Mouse (Mus musculus) heart, embryonic 11.5 days (tissue): ENCODE results near the gene Ccdc120. TPM values are rescaled to one million over a fixed set of nuclear protein-coding genes. Genes with fewer than 3 reads are reported as not detected.
"Not testable (repeated sequence)": the region's sequence is repeated elsewhere in the genome, so short reads cannot be mapped to it uniquely, and the experiment has no call there.

Source experiments
- ATAC-seq: fragments of 200-750 bp; cut with Nextera tagmentation; replicated peaks from 2 replicates; pipeline ENCODE4 v1.8.0; 2017; ENCODE audit warnings: moderate library complexity; ENCODE audit not compliant: insufficient number of reproducible peaks, low FRiP score, low TSS enrichment
- H3K27ac ChIP-seq: fragments of 300-500 bp; sonication (generic); 2 replicates; pipeline ENCODE4 v1.5.1; 2014; ENCODE audit warnings: mild to moderate bottlenecking, low read depth, low read length
- H3K27me3 ChIP-seq: fragments of 300-500 bp; sonication (generic); 2 replicates; pipeline ENCODE4 v1.6.1; 2014; ENCODE audit warnings: mild to moderate bottlenecking, low read length, mixed read lengths; ENCODE audit not compliant: control insufficient read depth, insufficient read depth
- H3K36me3 ChIP-seq: fragments of 300-500 bp; sonication (generic); 2 replicates; pipeline ENCODE4 v1.6.1; 2014; ENCODE audit warnings: mild to moderate bottlenecking, low read length, moderate library complexity, mixed read lengths; ENCODE audit not compliant: control insufficient read depth, insufficient read depth
- H3K4me1 ChIP-seq: fragments of 300-500 bp; sonication (generic); 2 replicates; pipeline ENCODE4 v1.6.1; 2014; ENCODE audit warnings: low read length; ENCODE audit not compliant: control insufficient read depth, insufficient read depth
- H3K4me2 ChIP-seq: fragments of 300-500 bp; sonication (generic); 2 replicates; pipeline ENCODE4 v1.6.1; 2014; ENCODE audit warnings: mild to moderate bottlenecking, moderate library complexity
- H3K4me3 ChIP-seq: fragments of 300-500 bp; sonication (generic); 2 replicates; pipeline ENCODE4 v1.5.1; 2014; ENCODE audit warnings: low read depth, low read length
- H3K9ac ChIP-seq: fragments of 300-500 bp; sonication (generic); 2 replicates; pipeline ENCODE4 v1.6.1; 2014; ENCODE audit warnings: mild to moderate bottlenecking, low read depth, low read length, moderate library complexity
- H3K9me3 ChIP-seq: fragments of 300-500 bp; sonication (generic); replicated peaks from 2 replicates; pipeline ENCODE4 v1.6.1; 2016; ENCODE audit warnings: low read length; ENCODE audit not compliant: control insufficient read depth
- WGBS: fragments of 180-500 bp; shearing (Covaris S2); extraction: QIAGEN DNeasy Blood & Tissue Kit; methylation state at CpG from one replicate; pipeline ENCODE4 v1.1.7; 2014; ENCODE audit not compliant: insufficient replicate concordance; 5-methylcytosine and 5-hydroxymethylcytosine counted together
- polyA plus RNA-seq: library from polyadenylated mRNA; unstranded; fragments of >200 nt; fragmentation: Nextera tagmentation; extraction: Ambion mirVana; gene quantifications from 2 replicates; pipeline ENCODE4 v1.2.1, GENCODE M21; 2014

Ccdc120 gene
- polyA plus RNA-seq, 1 experiment from 2014 or later, result 5.2 TPM

DNA sequence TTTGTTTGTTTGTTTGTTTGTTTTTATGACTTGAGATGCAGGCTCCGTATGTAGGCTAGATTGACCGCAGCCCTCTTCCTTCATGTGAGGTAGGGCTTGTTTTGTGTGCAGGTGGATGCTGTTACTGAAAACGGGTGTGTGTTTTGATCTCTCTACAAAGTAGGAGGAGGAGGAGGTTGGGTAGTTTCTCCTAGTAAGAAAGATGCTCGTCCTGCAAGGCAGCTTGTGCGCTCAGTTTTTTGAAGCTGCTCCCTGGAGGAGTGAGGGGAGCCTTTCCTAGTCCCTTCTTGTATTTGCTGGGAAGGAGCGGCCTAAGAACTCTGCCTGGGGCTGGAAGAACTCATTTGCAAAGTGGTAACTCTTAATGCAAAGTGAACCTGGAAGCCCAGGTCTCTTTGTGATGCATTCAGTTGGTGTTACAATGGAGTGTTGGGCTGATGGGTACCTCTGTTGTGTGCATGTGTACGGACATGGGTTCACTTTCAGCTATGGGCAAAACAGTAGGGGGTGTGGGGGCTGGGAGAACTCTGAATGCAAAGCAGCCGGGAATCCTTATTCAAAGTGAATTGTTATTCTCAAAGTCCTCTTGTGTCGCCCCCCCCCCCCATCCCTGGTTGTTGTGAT, 14.1 kb upstream of the Ccdc120 start:
- Histone ChIP-seq H3K36me3 (peaks cover 3% of the 10 kb centered on the region; the same call in 1 of the 2 replicates), H3K4me2 (peak overlapping the region; percentile 73), H3K27ac (no peak overlapping the region), H3K27me3 (no peaks in the 10 kb centered on the region), H3K4me3 (peak overlapping the region; percentile 64), H3K9ac (peak overlapping the region; percentile 73; the same call in 1 of the 2 replicates), H3K4me1 (peaks cover 11% of the 10 kb centered on the region; the same call in 1 of the 2 replicates), H3K9me3 (no peaks in the 10 kb centered on the region)
- no peak for ATAC-seq
- WGBS, result 17% methylated on average over 9 of the region's 9 CpGs

DNA sequence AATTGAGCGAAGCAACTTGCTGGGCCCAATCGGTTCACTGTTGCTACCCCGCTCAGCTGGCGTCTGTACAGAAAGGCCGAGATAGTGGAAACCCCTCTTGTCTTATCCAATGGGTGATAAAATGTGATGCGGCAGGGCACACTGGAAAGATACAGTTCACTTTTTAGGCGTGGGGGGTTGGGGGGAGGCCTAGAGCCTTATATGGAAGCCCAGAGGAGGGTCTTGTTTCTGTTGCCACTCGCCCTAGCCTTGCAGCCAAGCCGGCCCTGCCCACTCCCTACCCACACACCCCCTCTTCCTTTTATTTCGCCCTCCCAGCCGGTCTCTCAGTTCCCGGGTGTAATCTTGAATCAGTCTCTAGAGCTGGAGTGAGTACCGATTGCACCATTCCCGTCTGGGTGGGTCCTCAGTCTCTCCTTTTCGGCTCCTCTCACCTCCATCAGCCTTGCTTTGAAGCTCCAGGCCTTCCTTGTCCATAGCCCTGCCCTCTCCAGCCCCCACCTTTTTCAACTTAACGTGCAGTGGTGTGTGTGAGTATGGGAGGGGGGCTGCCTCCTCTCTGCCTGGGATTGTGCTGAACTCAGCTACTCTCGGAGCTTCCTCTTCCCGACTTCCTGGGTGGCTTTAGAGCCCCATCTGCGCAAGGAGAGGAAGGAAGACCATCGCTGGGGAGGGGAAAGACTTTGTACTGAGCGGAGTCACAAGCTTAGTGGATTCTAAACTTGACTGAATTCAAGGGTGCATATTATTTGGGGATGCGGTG, 13.1 kb upstream of the Ccdc120 start:
- 0 out of 2 replicates have a peak overlapping the region, but pooled peaks have one; percentile 46 for H3K27ac ChIP-seq
- H3K27me3 ChIP-seq, result no peaks in the 10 kb centered on the region
- peaks cover 11% of the 10 kb centered on the region; the same call in 1 of the 2 replicates for H3K4me1 ChIP-seq
- peaks cover 3% of the 10 kb centered on the region; the same call in 1 of the 2 replicates for H3K36me3 ChIP-seq
- peak overlapping the region; percentile 73 for H3K4me2 ChIP-seq
- no peak for ATAC-seq
- peak overlapping the region; percentile 64 for H3K4me3 ChIP-seq
- no peaks in the 10 kb centered on the region for H3K9me3 ChIP-seq
- 12% methylated on average over 22 of the region's 22 CpGs for WGBS
- peak overlapping the region; percentile 73 for H3K9ac ChIP-seq

- Histone ChIP-seq H3K4me2 (peak overlapping the region; percentile 73), H3K27me3 (no peaks in the 10 kb centered on the region), H3K36me3 (peaks cover 3% of the 10 kb centered on the region; the same call in 1 of the 2 replicates), H3K27ac (peak overlapping the region; percentile 73), H3K9me3 (no peaks in the 10 kb centered on the region), H3K9ac (peak overlapping the region; percentile 73), H3K4me1 (peaks cover 11% of the 10 kb centered on the region; the same call in 1 of the 2 replicates), H3K4me3 (peak overlapping the region; percentile 64)
- ATAC-seq, result no peak; the same call in 1 of the 2 replicates
- 15% methylated on average over 21 of the region's 21 CpGs for WGBS
These were observed 12.2 kb upstream of the Ccdc120 start for GRCm38 (mm10) chrX:7762921-7763197.

DNA sequence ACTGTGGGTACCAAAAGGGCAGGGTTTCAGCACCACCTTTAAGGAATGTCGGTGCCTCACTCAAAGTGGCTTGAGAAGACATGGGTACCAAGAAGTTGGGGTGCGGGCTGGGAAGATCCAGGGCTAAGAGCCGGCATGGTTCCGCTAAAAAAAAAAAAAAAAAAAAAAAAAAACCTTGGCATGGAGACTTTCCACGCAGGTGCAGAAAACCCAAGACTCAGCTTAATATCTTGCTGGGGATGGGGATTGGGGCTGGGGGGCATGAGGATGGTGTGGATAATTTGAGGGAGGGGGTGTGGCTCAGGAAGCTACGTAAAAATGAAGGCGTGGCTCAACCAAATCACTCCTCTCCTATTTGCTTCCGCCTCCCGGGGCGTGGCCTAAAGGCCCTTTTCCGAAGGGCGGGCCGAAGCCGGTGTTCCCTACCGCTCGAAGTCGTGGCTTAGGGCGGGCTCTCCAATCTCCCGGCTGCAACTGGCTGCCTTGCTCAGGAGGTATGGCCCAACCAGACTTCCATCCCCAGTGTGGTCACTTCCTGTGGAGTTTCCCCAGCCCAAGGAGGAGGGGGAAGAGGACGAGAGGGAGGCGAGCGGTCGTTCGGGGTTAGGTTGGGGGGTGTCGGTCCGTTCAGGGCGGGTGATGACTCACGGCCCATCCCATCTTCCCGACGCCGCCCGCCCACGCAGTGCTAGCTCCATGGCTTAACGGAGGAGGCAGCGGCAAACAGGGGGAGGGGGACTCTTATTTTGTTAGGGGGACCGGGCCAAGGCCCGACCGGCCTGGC, 11.6 kb upstream of the Ccdc120 start, which contains the start of gene Tfe3:
TSS of gene Tfe3 (plus strand) at position 424 of the 784 bp plus-strand sequence.
- Histone ChIP-seq H3K4me3 (peak within 1 kb of the TSS; percentile 64), H3K9ac (peak within 1 kb of the TSS; percentile 73), H3K27me3 (no peaks in the 10 kb centered on the region), H3K36me3 (peaks cover under 1% of the 10 kb centered on the region; the same call in 1 of the 2 replicates), H3K27ac (peak within 1 kb of the TSS; percentile 73), H3K4me1 (peaks cover 11% of the 10 kb centered on the region; the same call in 1 of the 2 replicates), H3K4me2 (peak within 1 kb of the TSS; percentile 73), H3K9me3 (no peaks in the 10 kb centered on the region)
- ATAC-seq, result peak; percentile 90
- whole genome bisulfite sequencing, result 16% methylated on average over 38 of the region's 38 CpGs

DNA sequence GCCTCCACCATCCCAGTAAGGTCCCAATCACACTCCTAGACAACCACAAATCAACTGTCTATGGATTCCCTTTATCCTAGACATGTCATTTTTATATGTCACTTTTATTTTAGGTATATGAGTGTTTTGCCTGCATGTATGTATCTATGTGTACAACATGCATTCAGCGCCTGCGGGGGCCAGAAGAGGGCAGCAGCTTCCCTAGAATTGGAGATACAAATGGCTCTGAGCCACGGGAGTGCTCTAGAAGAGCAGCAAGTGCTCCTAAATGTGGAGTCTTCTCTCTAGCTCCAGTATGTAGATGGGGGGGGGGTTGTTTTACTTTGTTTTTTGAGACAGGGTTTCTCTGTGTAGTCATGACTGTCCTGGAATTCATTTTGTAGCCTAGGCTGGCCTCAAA, 2.9 kb upstream of the Ccdc120 start:
- not testable (repeated sequence) for H3K4me2 ChIP-seq, H3K9me3 ChIP-seq, H3K27ac ChIP-seq, H3K27me3 ChIP-seq, H3K36me3 ChIP-seq, H3K4me1 ChIP-seq, H3K9ac ChIP-seq, H3K4me3 ChIP-seq, ATAC-seq
- 23% methylated on average over 3 of the region's 3 CpGs for WGBS

DNA sequence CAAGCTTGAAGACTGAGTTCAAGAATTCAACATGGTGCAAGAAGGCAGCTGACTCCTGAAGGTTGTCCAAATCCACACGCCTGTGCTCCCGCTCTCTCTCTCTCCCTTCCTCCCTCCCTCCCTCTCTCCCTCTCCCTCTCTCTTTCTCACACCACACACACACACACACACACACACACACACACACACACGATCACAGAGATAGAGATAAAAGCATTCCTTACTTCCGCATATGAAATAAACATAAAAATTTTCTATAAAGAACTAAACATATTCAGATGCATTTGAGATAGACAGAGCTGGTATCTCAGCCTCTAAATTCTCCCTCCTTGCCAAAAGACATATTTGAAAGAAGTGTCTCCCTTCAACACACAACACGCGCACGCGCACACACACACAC, 5.3 kb downstream of the Ccdc120 start:
- Histone ChIP-seq H3K36me3 (no peaks in the 10 kb centered on the region), H3K27ac (no peak overlapping the region), H3K9me3 (no peaks in the 10 kb centered on the region), H3K4me3 (no peak overlapping the region), H3K4me2 (no peak overlapping the region), H3K27me3 (no peaks in the 10 kb centered on the region), H3K9ac (no peak overlapping the region), H3K4me1 (no peaks in the 10 kb centered on the region)
- 90% methylated on average over 8 of the region's 8 CpGs for WGBS
- ATAC-seq, result no peak

- no peak for ATAC-seq
- Histone ChIP-seq H3K4me3 (no peak overlapping the region), H3K4me2 (no peak overlapping the region), H3K27me3 (no peaks in the 10 kb centered on the region), H3K9me3 (no peaks in the 10 kb centered on the region), H3K4me1 (no peaks in the 10 kb centered on the region), H3K36me3 (no peaks in the 10 kb centered on the region), H3K9ac (no peak overlapping the region), H3K27ac (no peak overlapping the region)
- WGBS, result 63% methylated on average over 1 of the region's 1 CpGs
These were observed 5.8 kb downstream of the Ccdc120 start for GRCm38 (mm10) chrX:7744940-7745339.

DNA sequence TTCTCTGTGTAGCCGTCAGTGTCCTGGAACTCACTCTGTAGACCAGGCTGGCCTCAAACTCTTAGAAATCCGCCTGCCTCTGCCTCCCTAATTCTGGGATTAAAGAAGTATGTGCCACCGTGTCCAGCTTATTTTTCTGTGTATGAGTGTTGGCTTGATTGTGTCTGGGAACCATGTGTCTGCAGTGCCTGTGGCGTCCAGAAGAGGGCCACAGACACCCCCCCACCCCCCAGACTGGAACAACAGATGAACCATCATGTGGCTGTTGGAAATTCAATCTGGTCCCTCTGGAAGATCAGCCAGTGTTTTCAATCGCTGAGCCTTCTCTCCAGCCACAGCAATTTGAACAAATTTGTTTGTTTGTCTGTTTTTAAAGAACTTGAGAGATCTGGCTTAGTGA, 7.2 kb downstream of the Ccdc120 start:
- Histone ChIP-seq H3K9me3 (no peaks in the 10 kb centered on the region), H3K4me1 (no peaks in the 10 kb centered on the region), H3K4me2 (no peak overlapping the region), H3K27ac (no peak overlapping the region), H3K9ac (no peak overlapping the region), H3K27me3 (no peaks in the 10 kb centered on the region), H3K4me3 (no peak overlapping the region), H3K36me3 (no peaks in the 10 kb centered on the region)
- ATAC-seq, result no peak
- WGBS, result 53% methylated on average over 5 of the region's 5 CpGs
